Mouse (Mus musculus): ENCODE measurements around the gene Pitx2.

- no peak for TF ChIP-seq GATA1 (IDR thresholded peaks at IDR 0.05; ENCODE audit: low read length)
- no peak for TF ChIP-seq TAL1 (IDR thresholded peaks at IDR 0.05; ENCODE audit: low read length)
These were observed 7.8 kb downstream of the Pitx2 start for GRCm38 (mm10) chr3:129207231-129208030.

All from erythroblast, embryonic 14.5 days (primary cell).